Comparison of ENCODE assay signal across 13 mouse cellular contexts in genomic region chr16:90352691-90353090, GRCm38 (mm10). TPM values are rescaled to one million over a fixed set of nuclear protein-coding genes. Genes with fewer than 3 reads are reported as not detected.
DNase-seq lines count a peak whose midpoint lies in the region; ATAC-seq and TF ChIP-seq lines count a peak whose summit lies in the region.
"Had no signal": no experiment of that assay in that cellular context is flagged by ENCODE, and none has a peak within 500 bp of the region (broad histone marks: within the 10 kb centered on the region; RNA-seq: fewer than 3 reads in every experiment).

No protein-coding gene starts in this region.

- H3K4me3 ChIP-seq in lung, embryonic 14.5 days (ENCODE audit: low read depth, low read length): no peak overlapping the region
- no peak overlapping the region for H3K4me3 ChIP-seq in lung, adult 2 months (replicated peaks; ENCODE audit: extremely low read depth, low read depth, low read length)
- H3K4me3 ChIP-seq in forebrain, embryonic 16.5 days (replicated peaks; ENCODE audit: low read length): no peak overlapping the region
- no peak overlapping the region for H3K4me3 ChIP-seq in neural tube, embryonic 14.5 days (ENCODE audit: low read depth, low read length)
- H3K4me3 ChIP-seq: midbrain, embryonic 13.5 days had no signal

- H3K4me1 ChIP-seq in lung, embryonic 14.5 days (ENCODE audit: insufficient read depth): 0 out of 2 replicates have a peak, but pooled peaks cover 4% of the 10 kb centered on the region
- H3K4me1 ChIP-seq in lung, adult 2 months (ENCODE audit: control insufficient read depth, insufficient read depth, low read length): no peaks in the 10 kb centered on the region
- peaks cover 12% of the 10 kb centered on the region for H3K4me1 ChIP-seq in forebrain, embryonic 16.5 days (replicated peaks; ENCODE audit: control insufficient read depth, insufficient read depth, low read length)
- H3K4me1 ChIP-seq in neural tube, embryonic 14.5 days (ENCODE audit: control insufficient read depth, insufficient read depth, low read length): no peaks in the 10 kb centered on the region
- H3K4me1 ChIP-seq: midbrain, embryonic 13.5 days had no signal

- no peaks in the 10 kb centered on the region for H3K36me3 ChIP-seq in lung, embryonic 14.5 days (ENCODE audit: insufficient read depth)
- H3K36me3 ChIP-seq in forebrain, embryonic 16.5 days (ENCODE audit: control insufficient read depth, insufficient read depth): no peaks in the 10 kb centered on the region
- no peaks in the 10 kb centered on the region for H3K36me3 ChIP-seq in neural tube, embryonic 14.5 days (ENCODE audit: control insufficient read depth, insufficient read depth, low read length)
- H3K36me3 ChIP-seq: midbrain, embryonic 13.5 days had no signal

- no peaks in the 10 kb centered on the region for H3K27me3 ChIP-seq in lung, embryonic 14.5 days (ENCODE audit: insufficient read depth, low read length)
- no peaks in the 10 kb centered on the region for H3K27me3 ChIP-seq in forebrain, embryonic 16.5 days (replicated peaks; ENCODE audit: control insufficient read depth, insufficient read depth, low read length)
- H3K27me3 ChIP-seq in neural tube, embryonic 14.5 days (ENCODE audit: control insufficient read depth, insufficient read depth, low read length): no peaks in the 10 kb centered on the region
- H3K27me3 ChIP-seq: midbrain, embryonic 13.5 days had no signal

- no peak for TF ChIP-seq POLR2A in lung, adult 2 months (IDR thresholded peaks at IDR 0.05; ENCODE audit: borderline replicate concordance, extremely low read depth, low read depth, low read length)

- no peaks in the 10 kb centered on the region for H3K9me3 ChIP-seq in lung, embryonic 14.5 days (ENCODE audit: low read depth, low read length)
- no peaks in the 10 kb centered on the region for H3K9me3 ChIP-seq in forebrain, embryonic 16.5 days (ENCODE audit: control insufficient read depth, low read length)
- no peaks in the 10 kb centered on the region for H3K9me3 ChIP-seq in neural tube, embryonic 14.5 days (ENCODE audit: control insufficient read depth, low read length)
- H3K9me3 ChIP-seq: midbrain, embryonic 13.5 days had no signal

- 28% methylated on average over 6 of the region's 6 CpGs for WGBS in lung, embryonic 14.5 days
- WGBS in lung, adult 2 months: 66% methylated on average over 6 of the region's 6 CpGs
- WGBS in forebrain, embryonic 16.5 days: 26% methylated on average over 6 of the region's 6 CpGs
- 38% methylated on average over 6 of the region's 6 CpGs for WGBS in neural tube, embryonic 14.5 days

- peak overlapping the region; percentile 77 for H3K27ac ChIP-seq in lung, embryonic 14.5 days (ENCODE audit: low read depth)
- peak overlapping the region; percentile 92 for H3K27ac ChIP-seq in forebrain, embryonic 16.5 days (ENCODE audit: low read length)
- H3K27ac ChIP-seq in neural tube, embryonic 14.5 days (ENCODE audit: low read depth, low read length): no peak overlapping the region
- H3K27ac ChIP-seq: kidney, postnatal 0 days; midbrain, embryonic 13.5 days had no signal

- H3K4me2 ChIP-seq in lung, embryonic 14.5 days: no peak overlapping the region
- peak overlapping the region; percentile 21 for H3K4me2 ChIP-seq in forebrain, embryonic 16.5 days (ENCODE audit: low read length)
- no peak overlapping the region for H3K4me2 ChIP-seq in neural tube, embryonic 14.5 days (ENCODE audit: low read depth, low read length)
- H3K4me2 ChIP-seq: midbrain, embryonic 13.5 days had no signal

- TF ChIP-seq CTCF in lung, embryonic 14.5 days (IDR thresholded peaks at IDR 0.05; ENCODE audit: low read depth): 0 out of 2 replicates have a peak, but pooled peaks have one; percentile 3
- TF ChIP-seq CTCF in lung, adult 2 months (IDR thresholded peaks at IDR 0.05; ENCODE audit: insufficient read depth, low read length): no peak

- no peak overlapping the region for H3K9ac ChIP-seq in lung, embryonic 14.5 days
- H3K9ac ChIP-seq in forebrain, embryonic 16.5 days (replicated peaks; ENCODE audit: low read depth, low read length): no peak overlapping the region
- H3K9ac ChIP-seq in neural tube, embryonic 14.5 days (replicated peaks; ENCODE audit: low read depth, low read length): no peak overlapping the region
- H3K9ac ChIP-seq: midbrain, embryonic 13.5 days had no signal

- DNase-seq in lung, embryonic 14.5 days: peak; percentile 91
- DNase-seq in lung, adult 2 months: no peak
- peak; percentile 51 to 52 for DNase-seq in layer of hippocampus, postnatal 14 days (ENCODE audit: low spot score in 2 of 2)
- DNase-seq in adrenal gland, adult (ENCODE audit: inconsistent age in 2 of 2, low spot score in 1 of 2): no peak
- DNase-seq in adrenal gland, adult 8-10 months: no peak
- DNase-seq: embryo, embryonic 11 days; retina, postnatal 1 day had no signal

- ATAC-seq in lung, embryonic 14.5 days (ENCODE audit: insufficient read depth): peak; percentile 73
- ATAC-seq in forebrain, embryonic 16.5 days: peak; percentile 88
- ATAC-seq in neural tube, embryonic 14.5 days (ENCODE audit: low read depth): peak; percentile 42
- ATAC-seq: CD4-positive, CD25-positive, alpha-beta regulatory T cell, adult 4 months; intestine, embryonic 16.5 days; midbrain, embryonic 13.5 days had no signal

RNA-seq across cellular contexts. Expression of gene Hunk, which starts 33.1 kb away (rescaled TPM):
- 21.2 and 21.3 TPM in 2 replicates for polyA plus RNA-seq in lung, embryonic 14.5 days (2014; fragmentation: Nextera tagmentation; extraction: Ambion mirVana)
- 4.3 and 5.3 TPM in 2 replicates for polyA plus RNA-seq in lung, adult 2 months (2012; rRNA removed)
- 11.2 and 11.5 TPM in 2 replicates for polyA plus RNA-seq in forebrain, embryonic 16.5 days (2015; fragmentation: Nextera tagmentation; extraction: Ambion mirVana)
- total RNA-seq in layer of hippocampus, postnatal 14 days (2021): 10 to 100 TPM; 26.6 to 27.2 TPM
- 7.4 and 8.0 TPM in 2 replicates for polyA plus RNA-seq in neural tube, embryonic 14.5 days (2014; fragmentation: Nextera tagmentation; extraction: Ambion mirVana)
- total RNA-seq in adrenal gland, adult 8-10 months (2022): 10 to 100 TPM in 2 of 4 experiments, 1 to 10 TPM in 2; 5.3 to 14.9 (median 8.2) TPM
- polyA plus RNA-seq: CD4-positive, CD25-positive, alpha-beta regulatory T cell, adult 4 months had no signal

Comparison
In these comparisons a context has a peak if more than half of its experiments do, and no peak if none do; other contexts are left out.
1. DNase-seq: peak in lung, embryonic 14.5 days (single experiment) and layer of hippocampus, postnatal 14 days (2 of 2); none in lung, adult 2 months (single experiment), adrenal gland, adult (0 of 2) and adrenal gland, adult 8-10 months (single experiment).
2. Peak in every context shown above with its lines, with median percentiles within 50 percentile points of each other: ATAC-seq.